Mouse (Mus musculus) ES-E14 (cell line): Measurements from ENCODE around the gene Rasal1. TPM values are rescaled to one million over a fixed set of nuclear protein-coding genes. Genes with fewer than 3 reads are reported as not detected.

Experiments
- DNase-seq: peaks from one replicate; pipeline ENCODE4 v3.0.0-alpha.2; 2013; ENCODE audit warnings: low read depth, low spot score
- H3K27ac ChIP-seq: 2 replicates; pipeline ENCODE4 v1.5.1; 2012; ENCODE audit warnings: low read depth, mild to moderate bottlenecking, low read length, moderate library complexity, mixed read lengths; ENCODE audit not compliant: poor library complexity, insufficient read depth, severe bottlenecking
- H3K36me3 ChIP-seq: 2 replicates; pipeline ENCODE4 v1.6.1; 2012; ENCODE audit warnings: mild to moderate bottlenecking, low read length, moderate library complexity, mixed read lengths; ENCODE audit not compliant: control insufficient read depth, poor library complexity, insufficient read depth, severe bottlenecking
- H3K4me1 ChIP-seq, 2 experiments: fragments of 150-350 bp in 1 of 2; sonication (generic) in 1 of 2; 2 replicates each; pipeline ENCODE4 v1.6.1; 2012; ENCODE audit warnings: low read length in 2 of 2, mild to moderate bottlenecking in 1 of 2, mixed read lengths in 1 of 2; ENCODE audit not compliant: control insufficient read depth in 2 of 2, insufficient read depth in 2 of 2, poor library complexity in 1 of 2
- H3K4me3 ChIP-seq, 2 experiments: fragments of 150-350 bp in 1 of 2; sonication (generic) in 1 of 2; 2 replicates each; pipeline ENCODE4 v1.5.1; 2012; ENCODE audit warnings: low read length in 2 of 2, low read depth in 1 of 2, mild to moderate bottlenecking in 1 of 2, mixed read lengths in 1 of 2; ENCODE audit not compliant: insufficient read depth in 1 of 2, poor library complexity in 1 of 2, severe bottlenecking in 1 of 2
- H3K9ac ChIP-seq: 2 replicates; pipeline ENCODE4 v1.6.1; 2012; ENCODE audit warnings: low read depth, mild to moderate bottlenecking, low read length, mixed read lengths; ENCODE audit not compliant: poor library complexity, insufficient read depth, severe bottlenecking
- H3K9me3 ChIP-seq: fragments of 150-350 bp; sonication (generic); 2 replicates; pipeline ENCODE4 v1.6.1; 2012; ENCODE audit warnings: low read depth, mild to moderate bottlenecking, low read length; ENCODE audit not compliant: control insufficient read depth, insufficient read depth
- CHD2 ChIP-seq: IDR thresholded peaks from 2 replicates; pipeline ENCODE4 v1.6.1; 2014; ENCODE audit warnings: mild to moderate bottlenecking, low read depth, low read length, inconsistent platforms
- HCFC1 ChIP-seq: IDR thresholded peaks from 2 replicates; pipeline ENCODE4 v1.6.1; 2012; ENCODE audit warnings: low read length, inconsistent platforms, borderline replicate concordance; ENCODE audit not compliant: insufficient read depth
- MAFK ChIP-seq: IDR thresholded peaks from 2 replicates; pipeline ENCODE4 v1.6.1; 2014; ENCODE audit warnings: mild to moderate bottlenecking, low read depth, low read length, inconsistent platforms; ENCODE audit not compliant: insufficient read depth
- ZC3H11A ChIP-seq: IDR thresholded peaks from 2 replicates; pipeline ENCODE4 v1.6.1; 2012; ENCODE audit warnings: low read depth, mild to moderate bottlenecking, inconsistent platforms, low read length, borderline replicate concordance
- ZNF384 ChIP-seq: IDR thresholded peaks from 2 replicates; pipeline ENCODE4 v1.6.1; 2012; ENCODE audit warnings: low read depth, low read length, inconsistent platforms
- in situ Hi-C, 2 experiments: fragments of 600-800 bp; cut with MboI; formaldehyde crosslinking; loops; one replicate each; pipeline ENCODE4 v1.15.1; 2025; ENCODE audit warnings: low sequenced_read_pairs in 2 of 2, inconsistent platforms in 1 of 2; ENCODE audit not compliant: unreplicated experiment in 2 of 2
- total RNA-seq: library from RNA; depleted of rRNA; stranded (reverse); fragments of 300-350 nt; gene quantifications from 2 replicates; pipeline ENCODE4 v1.2.3, GENCODE M21; 2012

Gene Rasal1
- total RNA-seq, 1 experiment: 3.5 TPM

- H3K36me3 ChIP-seq: no peaks in the 10 kb centered on the region
- peaks cover 0 to 24% of the 10 kb centered on the region in 2 experiments; a peak in 3 of 4 replicates for H3K4me1 ChIP-seq
- no peak overlapping the region for H3K27ac ChIP-seq
- peak overlapping the region in 1 of 2 experiments; percentile 42; a peak in 1 of 4 replicates for H3K4me3 ChIP-seq
- DNase-seq: no peak
- TF ChIP-seq ZC3H11A (no peak), HCFC1 (no peak), CHD2 (no peak), ZNF384 (no peak), MAFK (no peak)
- H3K9ac ChIP-seq: peak overlapping the region; percentile 16; the same call in 1 of the 2 replicates
- in situ Hi-C loops: no loop called here
- H3K9me3 ChIP-seq: no peaks in the 10 kb centered on the region
These were observed 57.9 kb downstream of the Rasal1 start for GRCm38 (mm10) chr5:120706541-120706940.

GRCm38 (mm10) chr5:120706976-120707375, 58.4 kb downstream of the Rasal1 start:
- Histone ChIP-seq H3K4me3 (no peak overlapping the region), H3K4me1 (peaks cover 0 to 24% of the 10 kb centered on the region in 2 experiments; a peak in 3 of 4 replicates), H3K9ac (no peak overlapping the region), H3K27ac (no peak overlapping the region), H3K9me3 (no peaks in the 10 kb centered on the region), H3K36me3 (no peaks in the 10 kb centered on the region)
- in situ Hi-C loops: no loop called here
- DNase-seq: no peak
- TF ChIP-seq ZC3H11A: no peak
- no peak for TF ChIP-seq ZNF384
- TF ChIP-seq HCFC1: no peak
- TF ChIP-seq CHD2: no peak
- no peak for TF ChIP-seq MAFK

DNA sequence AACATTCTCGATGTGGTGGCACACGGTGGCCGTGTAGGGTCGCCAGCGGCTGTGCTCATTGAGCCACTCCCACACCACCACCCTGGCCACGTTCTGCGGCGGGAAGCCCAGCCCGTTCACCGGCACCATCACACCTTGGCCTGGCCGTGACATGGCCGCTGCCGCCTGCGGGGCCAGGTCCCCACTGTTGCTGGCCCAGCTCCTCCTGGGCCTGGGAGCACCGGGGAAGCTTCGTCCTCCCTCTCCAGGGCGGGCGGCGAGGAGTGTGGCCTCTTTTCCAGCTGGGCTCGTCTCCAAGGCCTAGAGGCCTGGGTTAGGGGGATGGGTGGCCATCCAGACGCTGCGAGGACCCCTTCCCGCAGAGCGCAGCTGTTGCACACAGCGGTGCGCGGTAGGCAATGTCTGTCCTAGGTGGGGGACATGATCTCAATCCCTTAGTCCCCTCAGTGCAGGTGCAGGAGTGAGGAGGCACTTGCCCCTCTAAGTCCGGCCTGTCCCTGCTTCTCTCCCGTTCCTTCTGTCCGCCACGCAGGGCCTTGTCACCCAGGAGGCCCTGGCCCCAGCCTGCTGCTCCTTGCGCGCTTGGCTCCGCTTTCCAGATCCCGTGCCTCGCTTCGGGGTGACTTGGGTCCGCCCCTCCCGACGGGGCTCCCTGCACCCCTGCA, 61.7 kb downstream of the Rasal1 start:
- Histone ChIP-seq H3K36me3 (no peaks in the 10 kb centered on the region), H3K27ac (no peak overlapping the region), H3K4me3 (peak overlapping the region; percentile 43 to 51), H3K9me3 (no peaks in the 10 kb centered on the region), H3K4me1 (peaks cover 0 to 16% of the 10 kb centered on the region in 2 experiments; a peak in 2 of 4 replicates), H3K9ac (peak overlapping the region; percentile 40; the same call in 1 of the 2 replicates)
- DNase-seq: no peak
- in situ Hi-C loops: no loop called here
- no peak for TF ChIP-seq ZC3H11A
- TF ChIP-seq CHD2: no peak
- no peak for TF ChIP-seq HCFC1

DNA sequence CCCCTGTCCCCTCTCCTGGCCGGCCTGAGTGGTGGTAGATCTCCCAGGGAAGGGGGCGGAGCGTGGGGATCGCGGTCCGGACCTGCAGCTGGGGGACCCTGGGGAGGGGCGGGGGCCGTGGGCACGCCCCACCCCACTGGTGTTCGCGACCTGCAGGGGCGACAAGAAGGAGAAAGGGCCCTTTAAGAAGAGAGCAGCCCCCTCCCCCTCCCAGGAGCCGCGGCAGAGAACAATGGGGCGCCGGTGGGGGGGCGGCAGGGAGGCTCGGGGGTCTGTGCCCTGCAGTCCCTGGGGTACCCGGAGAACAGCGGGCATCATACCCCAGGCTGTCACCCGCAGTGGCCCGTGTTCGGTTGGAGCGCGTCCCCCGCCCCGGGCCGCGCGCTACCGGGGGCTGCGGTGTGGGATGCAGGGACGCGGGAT, 62.2 kb downstream of the Rasal1 start:
- H3K4me3 ChIP-seq: peak overlapping the region; percentile 43 to 51
- peaks cover 0 to 13% of the 10 kb centered on the region in 2 experiments; a peak in 2 of 4 replicates for H3K4me1 ChIP-seq
- no peaks in the 10 kb centered on the region for H3K36me3 ChIP-seq
- H3K9ac ChIP-seq: no peak overlapping the region
- DNase-seq: no peak
- no peak for TF ChIP-seq CHD2
- TF ChIP-seq HCFC1: no peak
- no peak for TF ChIP-seq MAFK
- TF ChIP-seq ZC3H11A: no peak
- no peak for TF ChIP-seq ZNF384
- H3K27ac ChIP-seq: no peak overlapping the region
- H3K9me3 ChIP-seq: no peaks in the 10 kb centered on the region
- in situ Hi-C loops: no loop called here
